Mouse (Mus musculus) layer of hippocampus, postnatal 14 days (tissue): ENCODE measurements around the gene Smc5. TPM values are rescaled to one million over a fixed set of nuclear protein-coding genes. Genes with fewer than 3 reads are reported as not detected.

Experiments used
- DNase-seq, 2 experiments: peaks; one replicate each; pipeline ENCODE4 v3.0.0; 2021 to 2022; ENCODE audit warnings: low spot score in 2 of 2, mixed read lengths in 1 of 2
- total RNA-seq, 2 experiments: library from RNA; stranded (reverse); gene quantifications; 2 replicates each; pipeline ENCODE4 v1.2.3; 2021

Smc5 gene
- total RNA-seq, 2 experiments from 2014 or later = 34.3 to 40.1 TPM

DNA sequence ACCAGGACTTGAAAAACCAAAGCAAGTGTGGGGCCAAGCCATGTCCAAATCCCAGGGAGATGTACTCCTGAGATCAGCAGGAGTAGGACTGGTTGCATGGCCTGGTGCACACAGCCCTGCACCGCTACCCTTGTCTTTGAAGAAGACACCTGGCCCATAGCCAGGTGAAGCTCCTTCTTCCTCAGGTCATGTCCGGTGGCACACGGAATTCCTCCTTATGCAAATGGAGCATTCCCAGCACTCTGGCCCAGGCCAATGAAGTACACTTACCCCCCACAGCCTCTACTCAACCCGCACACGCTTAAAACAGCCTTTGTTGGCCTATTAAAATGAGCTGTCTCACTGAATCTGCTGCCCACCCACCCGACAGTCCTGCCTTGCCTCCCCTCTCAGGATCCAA is 82.2 kb downstream of the Smc5 start:
- no peak for DNase-seq

- no peak for DNase-seq
Observed at GRCm38 (mm10) chr19:23189744-23190143, 84.0 kb downstream of the Smc5 start.

DNA sequence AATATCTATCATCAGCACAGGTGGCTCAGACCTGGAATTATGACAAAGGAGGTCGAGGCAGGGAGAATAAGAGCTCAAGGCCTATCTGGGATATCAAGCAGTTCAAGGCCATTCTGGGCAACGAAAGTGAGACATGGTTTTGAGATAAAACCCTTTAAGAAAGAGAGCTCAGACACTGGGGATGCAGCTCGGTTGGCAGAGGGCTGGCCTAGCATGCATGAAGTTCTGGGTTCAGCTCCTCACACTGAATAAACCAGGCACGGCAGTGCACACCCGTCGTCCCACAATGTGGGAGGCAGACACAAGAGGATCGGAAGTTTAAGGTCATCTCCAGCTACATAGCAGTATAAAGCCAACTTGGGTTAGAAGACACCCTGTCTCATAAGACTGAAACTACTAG is 84.7 kb downstream of the Smc5 start:
- DNase-seq = no peak

DNA sequence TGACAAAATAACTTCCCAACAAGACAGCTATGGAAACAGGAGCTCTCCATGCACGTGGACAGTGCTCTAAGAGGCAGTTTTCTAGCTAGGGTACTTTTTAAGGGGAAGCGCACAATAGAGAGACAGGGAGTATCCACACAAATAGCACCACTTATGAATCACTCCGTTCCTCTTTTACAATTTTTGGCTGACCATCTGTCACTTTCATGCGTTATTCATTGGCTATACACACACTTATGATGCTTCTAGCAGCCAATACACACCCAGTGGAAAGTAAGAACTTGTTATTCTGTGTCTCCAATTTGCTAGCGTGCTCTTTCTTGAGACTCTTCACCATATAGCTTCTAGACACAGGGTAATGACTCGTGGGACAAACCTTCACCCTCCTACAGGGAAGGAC is 86.0 kb downstream of the Smc5 start:
- DNase-seq = no peak

DNA sequence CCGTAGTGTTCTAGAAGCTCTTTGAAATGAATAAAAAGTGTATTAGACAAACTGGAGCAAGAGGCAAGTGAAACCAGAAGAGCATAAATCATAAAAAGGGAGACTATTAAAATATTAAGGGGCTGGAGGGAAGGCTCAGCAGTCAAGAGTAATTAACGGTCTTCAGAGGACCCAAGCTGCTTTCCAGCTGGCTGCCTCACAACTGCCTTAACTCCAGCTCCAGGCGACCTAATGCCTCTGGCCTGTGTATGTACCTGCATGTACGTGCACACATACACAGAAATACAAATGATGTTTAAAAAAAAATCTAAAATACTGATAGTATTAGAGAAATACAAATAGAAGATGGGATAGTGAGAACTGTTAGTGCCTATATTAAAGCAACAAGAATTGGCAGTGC is 89.6 kb downstream of the Smc5 start:
- DNase-seq = no peak

DNA sequence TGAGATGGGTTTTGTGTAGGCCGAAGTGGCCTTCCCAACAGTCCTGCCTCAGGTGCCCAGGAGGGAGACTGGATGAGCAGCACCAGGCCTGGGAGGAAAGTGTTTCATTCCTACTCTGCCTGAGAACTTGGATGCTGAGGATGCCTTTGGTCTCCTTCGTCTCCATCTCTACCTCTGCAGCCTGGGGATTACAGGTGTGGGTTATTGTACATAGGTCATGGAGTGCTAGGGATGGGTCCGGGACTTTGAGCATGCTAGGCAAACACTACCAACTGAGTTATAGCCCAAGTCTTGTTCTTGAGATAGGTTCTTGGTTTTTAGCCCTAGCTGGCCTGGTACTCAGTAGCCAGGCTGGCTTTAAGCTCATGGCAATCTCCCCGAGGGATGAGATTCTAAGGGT is 90.2 kb downstream of the Smc5 start:
- DNase-seq = no peak

DNA sequence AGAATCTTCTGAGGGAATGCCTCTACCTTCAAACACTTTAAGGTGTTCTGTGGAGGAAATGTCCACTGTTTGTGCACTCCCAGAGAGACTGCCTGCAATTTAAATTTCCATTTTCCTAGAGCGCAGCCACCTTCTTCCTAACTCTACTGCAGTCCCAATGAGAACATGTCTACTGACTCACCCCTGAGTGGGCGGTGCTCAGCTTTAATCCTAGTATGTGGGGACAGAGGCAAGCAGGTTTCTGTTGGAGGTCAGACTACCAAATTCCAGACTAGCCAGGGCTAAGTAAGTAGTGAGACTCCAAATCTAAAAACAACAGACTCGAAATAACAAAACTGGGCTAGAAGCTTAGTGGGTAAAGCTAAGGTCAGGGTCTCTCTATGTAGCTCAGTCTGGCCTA is 95.2 kb downstream of the Smc5 start:
- no peak for DNase-seq

DNA sequence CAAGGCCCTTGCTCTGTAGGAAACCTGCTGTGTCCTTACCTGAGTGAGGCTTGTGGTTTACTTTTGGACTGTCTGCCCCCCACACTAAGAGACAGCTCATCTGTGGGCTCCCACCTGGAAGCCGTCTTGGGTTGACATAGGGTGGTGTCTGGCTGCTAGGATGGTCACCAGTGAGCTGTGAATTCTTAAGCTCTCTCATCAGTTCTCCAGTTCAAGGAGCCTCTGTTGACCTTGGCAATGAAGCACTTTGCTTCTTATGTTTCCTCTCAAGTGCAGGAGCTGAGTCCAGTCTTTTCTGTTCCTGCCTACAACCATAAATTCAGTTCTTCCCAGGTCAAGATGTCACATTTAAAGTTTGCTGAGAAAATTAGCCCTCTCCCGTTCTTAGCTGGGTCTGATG is 98.2 kb downstream of the Smc5 start:
- no peak for DNase-seq

DNA sequence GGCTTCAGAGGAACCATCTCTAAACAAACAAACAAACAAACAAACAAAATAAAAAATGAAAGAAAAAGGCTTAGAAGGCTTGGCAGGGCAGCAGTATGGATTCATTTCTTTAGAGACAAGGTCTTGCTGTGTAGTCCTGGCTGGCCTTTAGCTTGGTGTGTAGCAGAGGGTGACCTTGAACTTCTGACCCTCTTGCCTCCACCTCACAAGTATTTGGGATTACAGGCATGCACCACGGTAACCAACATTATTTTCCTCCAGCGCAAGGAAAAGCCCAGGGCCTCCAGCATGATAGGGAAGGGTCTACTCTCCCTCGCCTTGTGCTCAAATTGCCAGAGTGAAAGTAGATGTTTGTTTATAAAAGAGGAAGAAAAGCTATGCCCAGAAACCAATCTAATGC is 98.6 kb downstream of the Smc5 start:
- DNase-seq = no peak

DNA sequence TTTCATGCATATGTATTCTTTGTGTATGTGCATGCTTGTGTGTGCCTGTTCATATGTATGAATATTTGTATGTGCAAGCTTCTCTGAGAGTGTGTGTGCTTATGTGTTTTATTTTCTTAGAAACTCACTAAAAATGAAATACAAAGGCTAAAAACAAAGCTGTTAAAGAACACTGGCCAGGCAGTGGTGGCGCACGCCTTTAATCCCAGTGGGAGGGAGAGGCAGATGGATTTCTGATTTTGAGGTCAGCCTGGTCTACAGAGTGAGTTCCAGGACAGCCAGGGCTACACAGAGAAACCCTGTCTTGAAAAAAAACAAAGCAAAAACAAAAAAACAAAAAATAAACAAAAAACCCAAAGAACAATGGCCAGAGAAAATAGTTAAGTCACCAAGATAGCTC is 102.6 kb downstream of the Smc5 start:
- no peak for DNase-seq

DNA sequence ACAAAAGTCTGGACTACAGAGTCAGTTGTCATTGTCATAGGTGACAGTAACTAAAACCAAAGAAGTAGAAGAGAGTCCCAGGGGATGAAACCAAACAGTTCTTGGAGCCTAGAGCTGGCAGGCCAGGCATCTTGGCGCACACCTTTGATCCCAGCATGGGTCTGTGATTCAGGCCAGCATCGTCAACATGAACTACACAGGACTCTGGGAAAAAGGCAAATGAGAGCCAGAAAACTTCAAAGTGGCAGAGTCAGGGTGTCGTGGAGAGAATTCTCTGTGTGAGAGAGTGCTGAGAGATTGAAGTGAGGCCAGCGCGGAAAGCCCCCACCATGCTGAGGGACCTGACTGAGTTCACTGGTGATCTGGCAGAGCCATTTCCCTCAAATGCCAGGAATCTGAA is 103.2 kb downstream of the Smc5 start:
- peak in 1 of 2 experiments; percentile 58 for DNase-seq

DNA sequence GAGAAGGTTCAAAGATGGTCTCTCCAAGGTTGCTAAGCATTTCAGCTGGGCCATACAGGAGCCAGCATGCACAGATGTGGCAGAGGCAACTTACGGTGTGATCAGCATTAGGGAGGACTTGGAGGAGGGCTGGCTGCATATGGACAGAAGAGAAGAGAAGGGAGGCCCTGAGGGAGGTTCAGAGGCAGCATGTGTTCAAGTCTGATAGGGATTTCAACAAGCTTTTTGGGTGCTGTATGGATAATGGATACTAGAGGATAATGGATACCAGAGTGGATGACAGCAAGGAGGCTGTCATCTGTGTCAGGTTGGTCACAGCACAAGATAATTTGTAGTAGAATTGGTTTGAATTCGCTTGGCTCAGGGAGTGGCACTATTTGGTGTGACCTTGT is 104.0 kb downstream of the Smc5 start:
- DNase-seq = no peak

GRCm38 (mm10) chr19:23168899-23169658 is 104.6 kb downstream of the Smc5 start:
- DNase-seq = no peak

- no peak for DNase-seq
Observed at GRCm38 (mm10) chr19:23166550-23167284, 107.0 kb downstream of the Smc5 start.

DNA sequence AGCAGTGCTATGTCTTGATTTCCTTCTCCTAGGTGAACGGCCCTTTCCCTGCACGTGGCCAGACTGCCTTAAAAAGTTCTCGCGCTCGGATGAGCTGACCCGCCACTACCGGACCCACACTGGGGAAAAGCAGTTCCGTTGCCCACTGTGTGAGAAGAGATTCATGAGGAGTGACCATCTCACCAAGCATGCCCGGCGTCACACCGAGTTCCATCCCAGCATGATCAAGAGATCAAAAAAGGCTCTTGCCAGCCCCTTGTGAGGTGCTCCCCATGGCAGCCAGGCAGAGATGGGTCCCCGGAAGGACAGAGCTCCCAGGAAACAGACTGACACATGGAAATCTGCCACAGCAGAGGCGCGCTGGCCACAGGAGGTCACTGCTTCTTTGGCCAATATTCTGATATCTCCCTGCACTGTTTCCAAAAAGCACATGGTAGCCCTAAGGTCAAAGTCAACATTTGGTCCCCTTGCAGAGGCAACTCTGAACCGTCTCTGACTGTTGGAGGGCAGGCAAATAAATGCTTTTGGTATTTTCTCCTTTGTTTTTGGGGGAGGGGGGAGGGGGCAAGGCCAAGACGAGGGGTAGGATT is 109.0 kb downstream of the Smc5 start:
- DNase-seq = no peak

DNA sequence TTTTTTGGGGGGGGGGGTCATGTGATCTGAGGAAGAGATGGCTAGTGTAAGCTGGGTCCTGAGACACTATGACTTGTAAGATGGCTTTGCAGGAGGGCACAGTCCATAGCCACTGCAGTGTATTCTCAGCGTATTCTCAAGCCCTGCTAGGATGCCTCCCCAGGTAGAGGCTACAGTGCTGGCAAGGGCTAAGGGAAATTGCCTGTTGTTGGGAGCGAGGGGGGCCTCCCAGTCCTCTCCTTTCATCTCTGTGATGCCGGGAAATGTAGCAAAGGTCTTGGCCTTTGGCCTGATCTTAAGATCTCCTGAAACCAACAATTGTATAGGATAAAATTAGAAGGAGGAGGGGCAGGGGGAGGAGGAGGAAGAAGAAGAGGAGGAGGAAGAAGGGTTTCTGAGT is 110.3 kb downstream of the Smc5 start:
- no peak for DNase-seq

DNA sequence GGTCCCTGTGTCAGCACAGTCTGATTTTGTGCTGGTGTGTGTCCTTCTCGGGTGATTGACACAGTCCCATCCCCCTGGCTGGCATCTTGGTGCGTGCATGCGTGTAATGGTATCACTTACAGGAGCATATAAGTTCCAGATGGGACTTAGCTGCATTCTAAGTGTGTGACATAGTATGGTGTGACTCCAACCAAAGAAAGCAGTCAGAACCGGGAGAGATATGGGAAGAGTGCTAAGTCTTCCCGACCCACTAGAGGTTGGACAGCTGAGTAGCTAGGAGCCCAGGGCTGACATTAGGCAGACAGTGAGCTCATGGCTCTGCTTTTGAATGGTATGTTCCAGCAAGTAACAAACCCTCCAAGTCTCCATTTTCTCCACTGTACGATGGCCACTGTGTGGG is 110.8 kb downstream of the Smc5 start:
- no peak for DNase-seq

DNA sequence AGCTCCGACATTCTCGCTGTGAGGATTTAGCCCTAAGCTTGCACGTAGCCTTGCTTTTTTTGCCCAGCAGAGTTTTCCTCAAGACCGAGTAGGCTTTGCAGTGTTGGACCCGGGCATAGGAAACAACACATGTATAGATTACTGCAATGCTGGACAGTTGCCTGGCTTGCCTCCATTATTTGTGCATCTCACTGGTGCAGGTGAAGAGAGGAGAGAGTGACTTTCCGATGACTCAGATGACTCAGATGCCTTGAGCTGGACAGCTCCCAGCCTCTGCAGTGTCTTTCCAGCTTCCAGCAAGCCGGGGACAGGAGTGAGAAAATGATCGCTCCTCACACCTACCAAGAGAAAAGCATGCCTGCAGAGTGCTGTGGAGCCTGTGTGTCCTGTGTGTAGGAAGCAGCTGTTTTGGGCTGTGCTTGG is 111.3 kb downstream of the Smc5 start:
- DNase-seq = no peak

DNA sequence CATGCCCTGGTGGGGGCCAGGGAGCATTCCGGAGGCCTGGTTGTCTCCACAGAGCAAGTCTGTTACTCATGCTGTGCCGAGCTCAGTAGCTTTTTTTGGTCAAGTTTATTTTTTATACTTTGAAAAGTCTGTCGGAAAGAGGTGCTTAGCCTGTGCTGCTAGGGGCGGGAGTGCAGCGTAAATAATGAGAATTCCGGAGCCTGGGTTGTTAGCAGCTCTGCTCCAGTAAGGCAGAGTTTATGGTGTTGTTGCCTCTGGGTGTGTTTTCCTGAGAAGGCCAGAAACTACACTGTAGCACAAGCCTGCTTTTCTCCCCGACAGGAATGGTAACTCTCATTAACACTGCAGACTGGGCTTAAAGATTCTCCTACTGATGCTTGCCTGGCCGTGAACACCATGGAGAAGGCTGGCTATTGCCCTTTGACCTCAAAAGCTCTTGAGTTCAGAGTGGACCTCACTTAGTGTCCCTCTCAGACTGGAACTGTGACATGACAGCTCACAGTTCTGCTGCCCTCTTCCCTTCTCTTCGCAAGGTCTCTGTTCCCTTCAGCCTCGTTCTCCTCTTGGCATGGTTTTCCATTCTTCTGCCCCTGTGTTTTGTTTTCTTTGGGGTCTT is 113.8 kb downstream of the Smc5 start:
- DNase-seq = no peak
